Mouse (Mus musculus): ENCODE results near the gene Mtx2. TPM values are rescaled to one million over a fixed set of nuclear protein-coding genes. Genes with fewer than 3 reads are reported as not detected.
A peak's percentile ranks its signal among the peaks of the same experiment; 100 is the strongest.

Mtx2 gene
- 10 to 100 TPM; 90.8 to 93.6 TPM for total RNA-seq (2021)
- long read RNA-seq, experiment 1, transcript Mtx2-201 (10 exons, 2,950 nt): major isoform, 91 of 98 reads
- long read RNA-seq, experiment 1, partial matches to known transcripts: 0 of 98 reads
- long read RNA-seq, experiment 1, other reads (novel, unspliced or antisense): 7 of 98 reads
- long read RNA-seq, experiment 2, transcript Mtx2-201 (10 exons, 2,950 nt): major isoform, 145 of 157 reads
- long read RNA-seq, experiment 2, partial matches to known transcripts: 3 of 157 reads
- long read RNA-seq, experiment 2, other reads (novel, unspliced or antisense): 8 of 157 reads

DNA sequence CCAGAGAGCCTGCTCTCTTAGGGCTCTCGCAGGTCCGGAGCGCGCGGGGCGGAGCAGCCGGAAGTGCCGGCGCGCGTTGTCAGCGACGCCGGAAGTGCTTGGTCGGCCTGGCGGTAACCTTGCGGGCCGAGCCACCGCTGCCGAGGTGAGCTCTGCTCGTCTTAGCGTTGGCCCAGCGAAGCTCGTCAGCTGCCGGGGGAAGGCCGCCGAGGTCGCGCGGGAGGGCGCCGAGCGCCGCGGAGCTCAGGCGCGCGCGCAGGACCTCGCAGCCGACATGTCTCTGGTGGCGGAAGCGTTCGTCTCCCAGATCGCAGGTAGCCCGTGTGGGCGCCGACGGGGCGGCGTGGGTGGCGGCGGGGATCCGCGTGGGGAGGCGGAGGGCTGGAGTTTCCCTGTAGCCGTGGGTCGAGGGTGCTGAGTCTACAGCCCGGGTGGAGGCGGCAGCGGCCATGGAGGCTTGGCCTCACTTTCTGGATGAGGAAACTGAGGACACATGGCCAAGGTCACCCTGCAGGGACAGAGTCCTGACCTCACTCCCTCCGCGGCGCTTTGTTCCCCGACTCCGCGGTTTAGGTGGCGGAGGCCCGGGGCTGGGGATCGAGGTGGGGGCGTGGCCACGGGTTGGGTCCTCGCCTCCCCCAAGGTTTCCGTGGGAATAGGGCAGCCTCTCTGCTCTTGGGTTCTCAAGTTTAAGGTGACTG, at the start of gene Mtx2:
TSS of gene Mtx2 (plus strand) at position 74 of the 701 bp plus-strand sequence.
- DNase-seq (ENCODE audit: low spot score in 2 of 2): peak; percentile 57 to 66

DNA sequence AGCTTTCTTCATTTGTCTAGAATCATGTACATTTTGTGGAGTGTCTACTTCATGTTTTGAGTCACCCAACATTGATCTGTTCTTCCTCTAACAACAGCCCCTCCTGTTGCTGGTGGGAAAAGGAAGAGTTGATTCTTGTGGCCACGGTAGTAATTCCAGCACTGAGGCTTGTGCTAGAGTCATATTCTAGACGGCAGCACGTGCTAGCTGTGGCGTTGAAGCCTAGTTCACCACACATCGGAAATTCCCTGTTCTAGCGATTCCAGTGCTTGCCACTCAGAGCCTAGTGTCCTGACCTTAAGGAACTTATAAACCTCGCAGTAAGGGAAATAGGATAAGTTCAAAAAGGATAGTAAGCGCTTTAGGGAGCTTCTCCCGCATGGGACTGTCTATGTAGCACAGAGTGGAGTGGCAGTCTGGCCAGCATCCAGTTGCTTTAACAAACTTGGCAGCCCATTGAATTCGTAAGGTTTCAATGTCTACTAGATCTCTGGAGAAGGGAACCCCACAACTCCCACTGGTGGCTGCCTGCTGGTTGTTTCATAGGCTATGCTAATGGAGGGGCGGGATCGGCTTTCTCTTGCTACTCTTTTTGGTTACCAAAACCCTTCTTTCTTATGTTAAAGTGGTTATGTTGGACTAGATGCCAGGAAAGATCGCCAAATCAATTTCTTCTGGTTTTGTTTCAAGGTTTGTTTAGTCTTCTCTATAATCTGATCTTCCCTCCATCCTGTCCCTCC, 47.9 kb upstream of the Mtx2 start:
- no peak for DNase-seq (ENCODE audit: low spot score in 2 of 2)

DNA sequence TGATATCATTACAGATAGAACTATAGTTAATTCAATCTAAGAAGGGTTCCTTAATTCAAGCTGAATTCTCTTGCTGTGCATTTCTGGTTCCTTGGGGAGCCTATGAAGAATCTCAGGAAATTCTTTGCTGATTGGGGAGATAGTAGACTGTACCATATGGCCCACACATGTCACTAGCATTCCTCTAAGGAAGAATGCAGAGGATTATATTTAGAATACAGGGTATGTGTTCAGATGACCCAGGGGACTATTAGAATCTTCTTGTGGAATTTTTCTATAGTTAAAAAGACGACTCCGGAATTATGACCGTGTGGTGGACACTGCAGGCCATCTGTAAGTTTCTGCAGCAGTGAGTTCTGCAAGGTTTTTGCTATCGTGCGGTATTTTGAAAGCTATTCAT, 44.2 kb upstream of the Mtx2 start:
- DNase-seq (ENCODE audit: low spot score in 2 of 2): no peak

DNA sequence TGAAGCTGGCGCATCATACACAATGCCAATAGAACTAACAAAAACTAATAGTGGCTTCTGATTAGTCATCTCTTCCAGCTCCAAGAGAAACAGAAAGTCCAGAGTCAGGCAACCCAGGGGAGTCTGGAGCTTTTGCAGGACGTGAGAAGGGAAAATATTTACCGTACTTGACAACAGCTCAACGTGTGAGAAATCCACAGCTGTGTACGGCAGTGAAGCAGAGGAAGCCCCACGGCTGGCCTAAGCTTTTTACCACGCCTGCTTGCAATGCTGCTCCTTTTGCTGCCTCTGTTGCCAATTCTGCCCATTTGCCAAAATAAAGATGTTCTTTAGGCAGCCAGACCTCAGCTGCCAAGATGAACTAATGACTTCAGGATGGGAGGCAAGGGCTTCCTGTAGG, 30.1 kb upstream of the Mtx2 start:
- no peak for DNase-seq (ENCODE audit: low spot score in 2 of 2)

DNA sequence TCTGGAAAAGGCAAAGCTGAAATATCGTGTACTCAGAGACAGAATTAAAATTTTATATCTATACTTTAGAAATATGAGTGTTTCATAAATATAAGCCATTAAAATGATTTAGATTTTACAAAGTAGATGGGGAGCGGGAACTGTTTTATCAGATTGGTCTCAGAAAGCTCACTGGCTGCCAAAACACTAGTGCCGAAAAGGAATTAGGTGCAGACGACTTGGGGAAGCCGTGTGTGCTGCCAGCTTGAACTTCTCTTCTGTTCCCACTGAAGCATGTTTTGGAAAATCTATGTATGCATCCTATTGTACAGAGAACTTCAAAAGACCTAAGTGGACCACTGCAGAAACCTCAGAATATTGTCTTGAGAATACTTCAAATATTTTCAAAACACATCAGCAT, 17.2 kb upstream of the Mtx2 start:
- DNase-seq (ENCODE audit: low spot score in 2 of 2): no peak

DNA sequence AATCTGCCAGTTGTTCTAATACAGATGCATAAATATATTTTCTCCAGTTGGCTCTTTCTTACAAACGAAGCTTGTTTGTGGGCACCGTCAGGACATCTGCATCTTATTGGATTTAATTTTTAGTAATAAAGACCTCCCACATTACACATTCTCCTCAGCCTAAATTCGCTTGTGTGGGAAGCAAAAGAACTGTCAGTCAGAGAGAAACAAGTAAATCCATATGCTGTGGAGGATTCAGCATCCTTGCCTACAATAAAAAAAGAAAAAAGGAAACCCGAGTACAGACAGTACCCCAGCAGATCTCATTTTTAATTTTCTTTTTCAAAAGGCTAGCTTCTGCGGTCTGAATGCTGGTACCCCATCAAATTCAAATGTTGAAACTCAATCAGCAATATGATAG, 2.9 kb upstream of the Mtx2 start:
- no peak for DNase-seq (ENCODE audit: low spot score in 2 of 2)

DNA sequence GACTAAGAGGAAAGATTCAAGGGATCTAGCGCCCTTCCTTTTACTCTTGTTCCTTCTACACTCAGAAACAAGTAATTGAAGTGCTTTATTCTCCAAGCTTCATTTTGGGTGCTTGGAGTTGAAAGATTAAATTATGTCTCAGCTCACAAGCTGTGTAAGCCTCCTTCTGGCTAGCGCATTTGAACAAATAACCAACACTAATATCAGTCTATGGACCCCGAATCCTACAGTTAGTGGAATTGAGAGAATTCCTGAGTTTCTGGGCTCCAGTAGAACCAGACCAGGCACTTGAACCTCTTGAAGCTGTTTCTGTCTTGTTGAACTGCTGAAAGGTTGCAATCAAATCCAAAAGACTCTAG, 253 bp upstream of the Mtx2 start:
- DNase-seq (ENCODE audit: low spot score in 2 of 2): no peak

DNA sequence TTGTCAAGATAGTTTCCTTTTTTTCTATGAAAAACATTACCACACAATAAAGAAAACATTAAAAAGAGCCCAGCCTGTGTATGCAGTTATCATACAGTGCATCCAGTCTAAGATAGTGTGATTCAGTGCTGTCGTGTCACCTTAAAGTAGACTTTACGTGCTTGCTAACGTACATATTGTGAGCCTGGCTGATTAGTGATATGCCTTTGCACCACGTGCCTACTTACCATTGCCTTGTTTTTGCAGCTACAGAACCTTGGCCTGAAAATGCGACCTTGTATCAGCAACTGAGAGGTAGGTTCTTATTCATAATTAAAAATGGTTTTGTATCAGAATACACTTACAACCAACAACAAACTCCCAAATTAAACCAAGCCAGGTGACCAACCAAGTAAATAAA, 21.4 kb downstream of the Mtx2 start:
- DNase-seq (ENCODE audit: low spot score in 2 of 2): no peak

DNA sequence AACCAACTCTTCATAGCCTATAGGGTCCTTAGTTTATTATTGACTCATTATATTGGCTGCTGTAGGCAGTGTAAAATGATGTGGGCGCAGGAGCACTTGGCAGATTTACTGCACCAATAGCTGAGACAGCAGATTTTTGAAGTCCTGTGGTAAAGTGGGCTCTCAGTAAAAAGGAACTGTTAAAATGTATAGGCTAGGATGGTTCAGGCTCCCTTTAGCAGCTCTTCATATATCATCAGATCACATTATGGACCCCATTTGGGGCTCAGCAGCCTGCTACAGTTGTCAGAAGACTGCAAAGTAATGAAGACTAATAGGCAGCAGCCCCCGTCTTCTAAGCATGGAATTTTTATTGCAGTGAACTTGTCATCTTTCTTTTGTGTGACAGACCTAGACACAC, 21.9 kb downstream of the Mtx2 start:
- no peak for DNase-seq (ENCODE audit: low spot score in 2 of 2)

DNA sequence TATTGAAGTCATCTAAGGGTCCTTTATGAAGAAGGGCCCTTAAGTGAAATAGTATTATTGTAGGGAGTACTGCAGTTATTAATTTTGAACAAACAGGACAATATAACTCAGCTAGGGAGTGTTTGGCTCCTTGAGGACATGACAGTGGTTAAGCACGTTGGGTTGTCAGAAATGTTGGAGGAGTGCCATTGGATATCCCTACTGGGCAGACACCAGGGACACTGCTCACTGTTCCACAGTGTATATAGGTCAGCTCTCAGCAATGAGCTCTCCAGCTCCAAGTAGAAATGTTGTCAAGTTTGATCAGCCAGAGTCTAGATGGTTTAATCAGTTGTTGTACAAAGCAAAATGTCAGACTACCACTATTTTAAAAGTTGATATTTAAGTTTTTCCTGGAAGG, 24.4 kb downstream of the Mtx2 start:
- no peak for DNase-seq (ENCODE audit: low spot score in 2 of 2)

DNA sequence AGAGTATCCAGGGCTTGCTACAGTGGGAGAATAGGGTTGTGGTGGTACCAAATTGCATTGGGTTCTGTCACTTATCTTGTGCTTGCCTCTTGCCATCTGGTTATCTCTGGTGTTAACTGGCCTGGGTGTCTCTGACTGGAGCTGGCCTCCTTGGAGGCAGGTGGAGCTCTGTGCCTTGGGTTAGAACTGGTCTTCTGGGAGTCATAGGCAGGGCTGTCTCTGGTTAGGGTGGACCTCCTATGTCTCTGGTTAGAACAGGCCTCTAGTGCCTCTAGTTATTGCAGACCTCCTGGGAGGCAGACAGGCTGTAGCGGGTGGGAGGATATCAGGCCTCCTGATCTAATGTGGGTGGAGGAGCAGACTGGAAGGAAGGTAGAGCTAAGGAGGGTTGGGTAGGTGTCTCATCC, 36.5 kb downstream of the Mtx2 start:
- DNase-seq (ENCODE audit: low spot score in 2 of 2): no peak

DNA sequence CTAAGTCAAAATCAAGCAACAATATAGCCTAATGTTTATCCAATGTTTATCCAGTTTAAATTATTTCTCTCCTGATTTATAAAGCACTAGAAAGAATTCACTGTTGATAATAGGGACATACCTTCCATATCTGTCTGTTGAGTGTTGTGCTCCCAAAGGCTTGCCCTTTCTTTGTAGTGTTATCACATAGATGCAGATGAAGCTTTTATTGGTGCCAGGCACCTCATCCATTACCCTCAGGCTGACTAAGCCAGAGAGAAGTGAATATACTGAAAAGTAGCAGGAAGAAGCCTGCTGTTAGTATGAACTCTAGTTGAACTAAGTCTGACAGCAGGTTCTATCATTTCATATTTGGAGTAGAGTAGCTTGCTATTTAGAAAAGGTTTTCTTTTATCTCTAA, 39.8 kb downstream of the Mtx2 start:
- no peak for DNase-seq (ENCODE audit: low spot score in 2 of 2)

DNA sequence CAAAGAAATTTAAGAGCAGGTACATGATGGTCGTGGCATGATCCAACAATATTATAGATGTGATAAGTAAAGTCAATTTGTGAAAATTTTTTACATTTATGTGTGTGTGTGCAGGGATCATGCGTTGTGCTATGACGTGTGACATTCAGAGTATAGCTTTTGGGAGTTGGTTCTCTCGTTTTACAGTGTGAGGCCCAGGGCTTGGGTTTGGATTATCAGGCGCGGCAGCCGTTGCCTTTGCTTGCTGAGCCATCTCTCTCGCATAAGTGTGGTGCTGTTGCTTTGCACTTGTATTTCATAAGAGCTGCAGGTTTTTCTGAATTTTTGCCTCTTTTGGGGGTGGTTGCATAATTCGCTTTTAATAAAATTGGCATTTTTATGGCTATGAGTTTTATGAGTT, 48.4 kb downstream of the Mtx2 start:
- DNase-seq (ENCODE audit: low spot score in 2 of 2): no peak

DNA sequence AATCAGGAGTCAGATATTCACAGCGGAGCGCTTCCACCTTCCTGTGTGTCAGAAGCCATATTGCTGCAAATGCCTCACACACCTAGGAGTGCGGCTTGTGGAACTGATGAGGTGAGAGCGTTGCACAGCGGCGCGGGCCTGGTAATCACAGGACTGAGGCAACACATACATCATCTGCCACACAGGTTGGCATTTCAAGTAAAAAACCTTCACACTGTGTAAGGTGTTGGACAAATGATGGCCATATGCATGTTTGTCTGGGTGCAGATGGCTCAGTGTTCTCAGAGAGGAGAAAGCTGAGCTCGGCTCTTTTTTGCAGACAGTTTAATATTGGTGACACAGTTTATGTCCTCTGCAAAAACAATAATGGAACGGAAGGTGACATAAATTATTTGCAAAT, 58.8 kb downstream of the Mtx2 start:
- DNase-seq (ENCODE audit: low spot score in 2 of 2): no peak

DNA sequence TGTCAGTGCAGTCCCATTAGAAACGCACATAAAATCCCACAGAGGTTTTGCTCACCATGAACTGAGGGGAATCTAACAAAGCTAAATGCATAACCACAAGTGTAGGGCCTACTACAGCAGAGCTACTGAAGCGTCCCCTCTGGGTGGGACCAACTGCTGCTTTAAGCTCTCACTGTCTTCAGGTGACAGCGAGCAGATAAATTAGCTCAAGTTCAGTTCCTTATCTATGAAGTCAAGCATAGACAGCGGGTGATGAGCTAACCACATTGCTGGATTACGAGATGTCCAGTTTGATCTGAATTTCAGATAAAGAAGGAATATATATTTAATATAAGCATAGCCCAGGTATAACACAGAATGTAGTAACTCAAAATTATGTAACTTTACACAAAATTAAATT, 66.3 kb downstream of the Mtx2 start:
- DNase-seq (ENCODE audit: low spot score in 2 of 2): no peak

DNA sequence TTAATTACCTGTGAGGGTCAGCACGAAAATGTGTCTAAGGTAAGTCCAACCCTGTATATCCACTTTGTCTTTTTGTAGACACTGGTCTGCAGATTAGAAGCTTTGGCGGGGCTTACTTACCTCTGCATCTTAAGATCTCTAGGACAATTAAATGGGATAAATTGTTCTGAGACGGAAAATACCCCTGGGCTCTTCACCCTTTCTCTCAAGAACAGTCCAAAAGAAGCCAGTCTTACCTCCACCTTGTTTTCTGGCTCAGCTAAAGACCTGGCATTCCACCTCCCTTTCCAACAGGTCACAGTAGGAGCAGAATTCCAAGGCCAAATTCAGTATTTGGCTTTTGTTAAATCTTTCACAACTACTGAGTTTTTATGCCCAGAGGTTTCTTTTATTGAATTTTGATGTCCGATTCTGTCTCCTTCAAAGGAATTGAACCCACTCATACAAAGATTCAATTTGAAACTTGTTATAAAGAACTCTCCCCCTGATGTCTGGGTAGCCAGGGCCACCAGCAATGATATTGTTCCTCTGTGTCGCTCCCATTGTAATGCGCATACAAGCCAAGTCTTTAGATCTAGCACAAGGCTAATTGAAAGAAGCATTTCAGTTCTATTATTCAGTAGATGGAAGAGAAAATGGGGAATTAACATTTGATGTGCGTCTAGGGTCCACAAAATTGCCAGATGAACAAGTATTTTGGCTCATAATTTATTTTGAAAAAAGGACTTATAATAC, 67.4 kb downstream of the Mtx2 start:
- no peak for DNase-seq (ENCODE audit: low spot score in 2 of 2)

DNA sequence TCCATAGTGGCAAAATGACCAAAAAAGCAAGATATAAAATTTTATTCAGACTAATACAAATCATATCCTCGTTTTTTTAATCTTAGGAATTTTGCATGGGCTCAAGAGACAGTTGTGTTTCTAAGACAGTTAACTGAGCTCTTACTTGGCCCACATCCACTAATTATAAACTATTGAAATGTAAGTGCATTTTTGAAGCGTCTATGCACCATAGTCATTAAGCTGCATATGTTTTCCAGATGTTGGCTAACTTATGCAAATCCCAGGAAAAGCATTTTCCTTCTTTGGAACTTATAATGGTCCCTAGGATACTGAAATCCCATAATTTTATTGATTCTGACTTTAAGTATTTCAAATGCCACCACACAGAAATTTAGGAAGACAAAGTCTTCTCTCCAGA, 68.5 kb downstream of the Mtx2 start:
- no peak for DNase-seq (ENCODE audit: low spot score in 2 of 2)

DNA sequence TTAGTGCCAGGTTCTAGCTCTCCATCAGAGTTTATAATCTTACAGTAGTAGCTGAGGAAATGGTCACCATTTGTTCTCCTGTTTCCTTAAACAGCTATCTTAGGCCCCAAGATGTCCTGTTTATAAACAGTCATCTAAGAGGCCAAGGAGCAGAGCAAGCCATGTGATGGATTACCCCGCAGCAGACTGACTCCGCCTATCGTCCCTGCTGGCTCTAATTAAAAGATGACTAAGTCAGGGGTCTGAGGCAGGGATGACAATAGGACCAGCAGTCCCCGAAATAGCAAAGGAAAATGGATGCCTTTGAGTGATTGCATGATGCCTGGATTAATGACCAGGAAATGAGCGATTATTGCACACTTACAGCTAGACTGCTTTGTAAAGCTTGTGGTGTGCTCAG, 74.4 kb downstream of the Mtx2 start:
- no peak for DNase-seq (ENCODE audit: low spot score in 2 of 2)

DNA sequence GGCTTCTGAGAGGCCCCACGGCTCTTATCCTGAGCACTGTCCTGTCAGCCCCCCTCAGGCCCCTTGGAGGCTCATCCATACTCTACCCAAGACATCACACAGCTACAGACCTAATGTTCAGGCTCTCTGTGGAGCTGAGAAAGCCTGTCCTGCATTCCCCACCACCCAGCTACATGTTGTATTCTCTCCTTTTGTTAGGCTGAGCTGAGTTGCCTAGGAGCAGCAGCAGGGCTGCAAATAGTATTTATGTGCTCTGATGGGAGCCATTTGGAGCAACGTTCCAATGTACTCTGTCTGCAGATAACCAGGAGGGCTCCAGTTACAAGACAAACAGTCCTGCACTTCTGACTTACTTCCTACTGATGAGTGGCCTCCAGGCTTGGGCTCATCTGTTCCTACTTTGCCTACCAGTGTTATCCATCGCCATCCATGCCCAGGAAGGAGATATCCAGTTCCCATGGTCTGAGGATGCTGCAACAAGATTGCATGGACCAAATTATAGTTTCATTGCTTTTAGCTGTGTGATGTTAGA, 76.2 kb downstream of the Mtx2 start:
- no peak for DNase-seq (ENCODE audit: low spot score in 2 of 2)

DNA sequence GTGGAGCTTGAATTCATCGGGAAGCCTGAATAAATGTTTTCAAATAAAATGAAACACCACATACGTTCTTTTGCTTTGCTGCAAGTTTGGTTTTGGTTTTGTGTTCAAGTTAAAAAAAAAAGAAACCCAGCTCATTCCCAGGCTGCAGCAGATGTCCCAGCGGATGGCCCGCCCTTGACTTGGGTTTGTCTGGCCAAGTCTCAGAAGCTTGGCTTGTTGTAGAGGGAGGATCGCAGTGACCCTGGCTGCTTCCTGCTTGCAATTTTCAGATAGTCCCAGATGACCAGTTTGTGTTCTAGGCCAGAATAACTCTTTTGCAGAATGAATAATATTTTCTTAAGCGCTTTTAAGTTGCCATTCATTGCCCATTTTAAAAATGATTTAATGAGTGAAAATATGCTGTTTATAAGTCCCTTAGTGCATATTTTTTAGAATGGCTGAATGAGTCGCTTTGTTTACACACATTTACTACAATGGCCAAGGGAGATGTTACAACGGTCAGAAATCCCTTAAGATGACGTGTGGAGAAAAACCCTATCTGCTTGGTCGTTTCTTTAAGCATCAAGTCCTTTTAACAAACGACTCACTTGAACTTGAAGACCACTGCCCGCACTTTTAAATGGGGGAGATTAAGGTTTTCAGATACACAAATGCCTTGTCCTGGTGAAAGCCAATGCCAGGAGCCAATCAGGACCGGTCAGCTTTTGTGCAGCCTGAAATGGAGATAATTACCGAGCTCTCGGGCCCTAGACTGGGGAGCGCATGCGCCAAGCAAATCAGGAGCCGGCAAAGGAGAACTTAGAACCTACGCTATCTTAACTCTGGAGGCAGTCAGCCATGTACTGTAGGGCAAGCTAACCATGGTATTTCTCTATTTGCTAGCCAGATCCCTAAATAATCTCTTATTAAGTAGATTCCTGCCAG, 82.0 kb downstream of the Mtx2 start:
- DNase-seq (ENCODE audit: low spot score in 2 of 2): peak in 1 of 2 experiments; percentile 9

Data from adrenal gland, postnatal 4 days (tissue).